Mouse (Mus musculus): ENCODE measurements around the gene Grik3.

DNA sequence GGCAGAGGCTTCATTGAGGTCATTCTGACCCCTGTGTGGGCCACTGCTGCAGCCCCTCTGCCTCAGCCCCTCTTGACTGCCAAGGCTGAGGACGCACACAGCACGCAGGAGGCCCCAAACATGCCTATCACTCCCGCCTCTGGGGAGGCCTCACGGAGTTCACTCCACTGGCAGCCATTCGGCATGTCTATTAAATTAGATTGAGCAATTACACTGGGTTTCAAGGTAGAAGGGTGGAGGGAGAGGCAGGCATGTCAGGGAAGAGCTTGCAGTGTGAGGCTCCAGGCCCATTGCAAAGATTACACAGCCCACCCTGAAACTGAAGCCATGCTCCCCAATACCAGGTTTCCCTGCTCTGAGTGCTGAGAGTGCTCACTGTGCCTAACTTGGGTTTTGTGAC lies 34.0 kb upstream of the Grik3 start:
- TF ChIP-seq CTCF (IDR thresholded peaks at IDR 0.05; ENCODE audit: low read depth) (no peak), EP300 (IDR thresholded peaks at IDR 0.05; ENCODE audit: low read depth) (no peak)
